Mouse (Mus musculus): ENCODE data around the gene Pde9a.

DNA sequence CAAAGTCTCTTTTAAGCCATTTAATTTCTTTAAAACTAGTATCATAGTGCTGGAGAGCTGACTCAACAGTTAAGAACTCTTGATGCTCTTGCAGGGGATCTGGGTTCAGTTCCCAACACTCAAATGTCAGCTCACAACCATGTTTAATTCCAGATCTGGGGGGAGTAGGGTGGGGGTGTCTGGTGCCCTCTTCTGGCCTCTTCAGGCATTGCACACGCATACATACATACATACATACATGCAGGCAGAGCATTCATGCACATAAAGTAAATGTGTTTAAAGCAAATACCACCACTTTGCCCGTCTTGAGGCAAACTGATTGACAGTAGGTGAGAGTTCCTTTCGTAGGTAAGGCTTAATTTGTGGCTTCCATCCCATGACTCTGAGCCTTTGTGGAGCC lies 80.8 kb downstream of the Pde9a start:
- TF ChIP-seq CTCF (IDR thresholded peaks at IDR 0.05) (peak; percentile 65), EP300 (IDR thresholded peaks at IDR 0.05) (no peak)

Data from lung, postnatal 0 days (tissue).